Mouse (Mus musculus) small intestine, adult 2 months (tissue): ENCODE measurements around the gene Dusp5.

ENCODE experiments used
- CTCF ChIP-seq: fragments of 200-500 bp; IDR thresholded peaks from 2 replicates; pipeline ENCODE4 v1.5.1; 2012; ENCODE audit warnings: low read depth, mild to moderate bottlenecking, control low read depth, inconsistent platforms, low read length, moderate library complexity, mixed read lengths; ENCODE audit not compliant: insufficient replicate concordance, insufficient read length; ENCODE audit errors: extremely low read depth
- POLR2A ChIP-seq: fragments of 200-500 bp; IDR thresholded peaks from 2 replicates; pipeline ENCODE4 v1.6.1; 2012; ENCODE audit warnings: low read depth, mild to moderate bottlenecking, control low read depth, inconsistent platforms, low read length, moderate library complexity

DNA sequence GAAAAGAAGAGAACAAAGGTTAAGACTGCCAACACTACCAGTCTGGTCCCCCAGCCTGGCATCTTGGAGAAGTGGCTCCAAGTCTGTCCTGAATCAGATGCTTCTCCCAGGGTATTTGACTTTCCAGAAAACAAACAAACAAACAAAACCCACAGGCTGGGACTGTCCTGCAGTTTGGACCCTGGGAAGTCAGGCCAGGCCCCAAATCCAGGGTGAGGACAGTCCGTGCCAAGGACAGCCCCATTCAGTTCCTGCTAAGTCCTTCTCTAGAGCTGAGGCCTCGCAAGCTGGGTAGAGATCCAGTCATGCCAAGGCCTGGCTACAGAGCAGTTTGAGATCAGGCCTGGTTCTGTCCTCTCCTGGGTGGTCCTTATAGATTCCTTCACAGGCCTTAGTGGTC is 27.1 kb upstream of the Dusp5 start:
- TF ChIP-seq POLR2A, result no peak
- no peak for TF ChIP-seq CTCF
